Mouse (Mus musculus) stomach, postnatal 0 days (tissue): ENCODE results near the gene Slfn14.

Experiments used
- CTCF ChIP-seq: IDR thresholded peaks from 2 replicates; pipeline ENCODE4 v1.5.1; 2016; ENCODE audit warnings: antibody characterized with exemption, low read depth, mild to moderate bottlenecking, moderate library complexity
- EP300 ChIP-seq: optimal IDR thresholded peaks from 2 replicates; pipeline ENCODE3; 2016; ENCODE audit warnings: antibody characterized with exemption

DNA sequence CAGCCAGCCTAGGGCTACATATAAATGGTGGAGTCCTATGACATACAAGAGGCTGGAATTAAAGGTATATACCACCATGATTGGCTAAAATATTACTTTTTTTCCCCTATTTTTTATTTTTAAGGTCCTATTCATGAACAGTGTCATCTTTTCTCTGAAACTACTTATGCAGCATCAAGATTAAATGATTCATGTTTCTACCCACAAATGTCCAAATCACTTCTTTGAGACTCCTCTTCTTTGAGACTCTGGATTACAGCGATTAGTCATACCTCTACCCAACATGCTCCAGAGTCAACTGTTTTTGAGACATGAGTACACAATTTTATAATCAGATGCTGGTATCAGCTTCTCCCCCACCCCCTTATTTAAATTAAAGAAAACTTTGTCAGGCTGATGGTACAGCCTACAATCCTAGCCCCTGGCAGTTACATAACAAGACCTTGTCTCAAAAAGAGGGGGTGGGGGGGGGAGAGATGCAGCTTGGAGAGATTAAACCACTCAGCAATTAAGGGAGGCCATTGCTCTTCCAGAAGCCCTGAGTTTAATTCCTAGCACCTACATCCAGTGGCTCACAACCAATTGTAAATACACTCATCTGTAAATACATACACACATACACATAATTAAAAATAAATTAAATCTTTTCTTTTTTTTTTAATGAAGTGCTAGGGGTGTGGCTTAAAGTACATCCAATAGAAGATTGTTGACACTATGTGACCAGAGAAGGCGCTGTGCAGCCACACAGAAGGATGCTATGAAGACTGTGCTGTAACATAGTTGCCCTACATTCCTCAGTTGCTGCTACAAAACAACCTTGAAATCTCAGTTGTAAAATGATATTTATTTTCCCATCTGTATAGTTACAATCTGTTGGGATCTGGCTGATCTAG lies 14.3 kb downstream of the Slfn14 start:
- TF ChIP-seq CTCF = peak; percentile 57
- TF ChIP-seq EP300 = no peak
